ENCODE assay signal across 15 mouse cellular contexts in genomic region chr8:70012763-70013162, GRCm38 (mm10). TPM values are rescaled to one million over a fixed set of nuclear protein-coding genes. Genes with fewer than 3 reads are reported as not detected.
DNase-seq lines count a peak whose midpoint lies in the region; ATAC-seq and TF ChIP-seq lines count a peak whose summit lies in the region.
"Had no signal": no experiment of that assay in that cellular context is flagged by ENCODE, and none has a peak within 500 bp of the region (broad histone marks: within the 10 kb centered on the region; RNA-seq: fewer than 3 reads in every experiment).

No protein-coding gene starts in this region.

- no peaks in the 10 kb centered on the region for H3K9me3 ChIP-seq in hindbrain, embryonic 13.5 days
- H3K9me3 ChIP-seq in hindbrain, embryonic 10.5 days: no peaks in the 10 kb centered on the region
- H3K9me3 ChIP-seq: limb, embryonic 15.5 days had no signal

- H3K27me3 ChIP-seq in hindbrain, embryonic 13.5 days: no peaks in the 10 kb centered on the region
- H3K27me3 ChIP-seq in hindbrain, embryonic 10.5 days (ENCODE audit: insufficient read depth, poor library complexity, severe bottlenecking): no peaks in the 10 kb centered on the region
- H3K27me3 ChIP-seq in thymus, adult 2 months (ENCODE audit: control insufficient read depth, insufficient read depth, low read length): no peaks in the 10 kb centered on the region
- H3K27me3 ChIP-seq: limb, embryonic 15.5 days had no signal

- TF ChIP-seq POLR2A in thymus, adult 2 months (IDR thresholded peaks at IDR 0.05; ENCODE audit: control insufficient read depth, extremely low read depth, insufficient read depth, low read length, poor library complexity): no peak

- 0 out of 2 replicates have a peak, but pooled peaks have one; percentile 67 for ATAC-seq in hindbrain, embryonic 13.5 days (ENCODE audit: low FRiP score)

- no peak for DNase-seq in hindbrain, embryonic 10.5 days (ENCODE audit: low spot score)
- peak; percentile 18 for DNase-seq in thymus, postnatal 0 days (ENCODE audit: low spot score)
- no peak for DNase-seq in thymus, adult 2 months
- DNase-seq in induced T-regulatory cell, adult 2 months (ENCODE audit: low read depth): peak; percentile 32
- no peak for DNase-seq in c-Kit-positive CD71-positive TER-119-positive erythroid progenitor cells, embryonic 14.5 days (ENCODE audit: low spot score)
- no peak for DNase-seq in ovary, adult 18-20 months (ENCODE audit: low spot score)
- DNase-seq in ovary, postnatal 14 days (ENCODE audit: low spot score): no peak
- DNase-seq: heart, adult 18-20 months; heart, postnatal 14 days; kidney, postnatal 10 days; right cerebral cortex, adult 18-20 months; thymus, postnatal 36 days had no signal

- no peak overlapping the region for H3K4me3 ChIP-seq in hindbrain, embryonic 13.5 days
- no peak overlapping the region for H3K4me3 ChIP-seq in hindbrain, embryonic 10.5 days
- no peak overlapping the region for H3K4me3 ChIP-seq in thymus, adult 2 months (ENCODE audit: control insufficient read depth, insufficient read depth, low read length)
- H3K4me3 ChIP-seq: limb, embryonic 15.5 days had no signal

- TF ChIP-seq CTCF in thymus, adult 2 months (IDR thresholded peaks at IDR 0.05; ENCODE audit: borderline replicate concordance, control insufficient read depth, extremely low read depth, insufficient read depth, low read length, poor library complexity): no peak

- H3K9ac ChIP-seq in hindbrain, embryonic 13.5 days: no peak overlapping the region
- H3K9ac ChIP-seq: limb, embryonic 15.5 days had no signal

- no peaks in the 10 kb centered on the region for H3K4me1 ChIP-seq in hindbrain, embryonic 13.5 days (replicated peaks)
- H3K4me1 ChIP-seq in hindbrain, embryonic 10.5 days (replicated peaks): no peaks in the 10 kb centered on the region
- no peaks in the 10 kb centered on the region for H3K4me1 ChIP-seq in thymus, adult 2 months (replicated peaks; ENCODE audit: control insufficient read depth, insufficient read depth, low read length)
- H3K4me1 ChIP-seq: limb, embryonic 15.5 days had no signal

- 80% methylated on average over 1 of the region's 1 CpGs for WGBS in hindbrain, embryonic 13.5 days
- 93% methylated on average over 1 of the region's 1 CpGs for WGBS in hindbrain, embryonic 10.5 days
- 88% methylated on average over 1 of the region's 1 CpGs for WGBS in thymus, adult 2 months

- no peak overlapping the region for H3K27ac ChIP-seq in hindbrain, embryonic 13.5 days
- H3K27ac ChIP-seq in hindbrain, embryonic 10.5 days: no peak overlapping the region
- no peak overlapping the region for H3K27ac ChIP-seq in thymus, adult 2 months (ENCODE audit: control insufficient read depth, insufficient read depth, low read length)
- H3K27ac ChIP-seq: limb, embryonic 15.5 days; macrophage had no signal

- H3K4me2 ChIP-seq in hindbrain, embryonic 13.5 days: no peak overlapping the region
- H3K4me2 ChIP-seq: limb, embryonic 15.5 days had no signal

- H3K36me3 ChIP-seq in hindbrain, embryonic 13.5 days: peaks cover 21% of the 10 kb centered on the region
- H3K36me3 ChIP-seq in hindbrain, embryonic 10.5 days: peaks cover 18% of the 10 kb centered on the region
- H3K36me3 ChIP-seq in thymus, adult 2 months (ENCODE audit: control insufficient read depth, insufficient read depth, low read length): peaks cover 2% of the 10 kb centered on the region

RNA-seq across cellular contexts. Expression of gene Gatad2a, which starts 16.6 kb away (rescaled TPM):
- 25.0 and 26.6 TPM in 2 replicates for polyA plus RNA-seq in hindbrain, embryonic 13.5 days (2015; fragmentation: Nextera tagmentation; extraction: Ambion mirVana)
- 46.9 and 50.3 TPM in 2 replicates for polyA plus RNA-seq in hindbrain, embryonic 10.5 days (2016; fragmentation: Nextera tagmentation; extraction: Ambion mirVana)
- polyA plus RNA-seq in thymus, postnatal 0 days (2015; fragmentation: Nextera tagmentation; extraction: Ambion mirVana): 60.6 and 60.8 TPM in 2 replicates
- 84.5 and 116 TPM in 2 replicates for polyA plus RNA-seq in thymus, adult 2 months (2012; rRNA removed)

RNA-seq across cellular contexts. Expression of gene Mau2, which starts 29.8 kb away (rescaled TPM):
- 72.0 and 80.7 TPM in 2 replicates for polyA plus RNA-seq in hindbrain, embryonic 13.5 days (2015; fragmentation: Nextera tagmentation; extraction: Ambion mirVana)
- 62.6 and 66.8 TPM in 2 replicates for polyA plus RNA-seq in hindbrain, embryonic 10.5 days (2016; fragmentation: Nextera tagmentation; extraction: Ambion mirVana)
- polyA plus RNA-seq in thymus, postnatal 0 days (2015; fragmentation: Nextera tagmentation; extraction: Ambion mirVana): 45.2 and 50.5 TPM in 2 replicates
- polyA plus RNA-seq in thymus, adult 2 months (2012; rRNA removed): 186 and 190 TPM in 2 replicates

RNA-seq across cellular contexts. Expression of gene Sugp1, which starts 29.9 kb away (rescaled TPM):
- polyA plus RNA-seq in hindbrain, embryonic 13.5 days (2015; fragmentation: Nextera tagmentation; extraction: Ambion mirVana): 61.0 and 68.6 TPM in 2 replicates
- polyA plus RNA-seq in hindbrain, embryonic 10.5 days (2016; fragmentation: Nextera tagmentation; extraction: Ambion mirVana): 51.3 and 54.2 TPM in 2 replicates
- 40.7 and 44.3 TPM in 2 replicates for polyA plus RNA-seq in thymus, postnatal 0 days (2015; fragmentation: Nextera tagmentation; extraction: Ambion mirVana)
- 17.8 and 18.1 TPM in 2 replicates for polyA plus RNA-seq in thymus, adult 2 months (2012; rRNA removed)

RNA-seq across cellular contexts. Expression of gene Tm6sf2, which starts 60.0 kb away (rescaled TPM):
- polyA plus RNA-seq in hindbrain, embryonic 13.5 days (2015; fragmentation: Nextera tagmentation; extraction: Ambion mirVana): 1.9 TPM in 2 replicates
- 0.56 and 0.88 TPM in 2 replicates for polyA plus RNA-seq in hindbrain, embryonic 10.5 days (2016; fragmentation: Nextera tagmentation; extraction: Ambion mirVana)
- 0.43 and 0.62 TPM in 2 replicates for polyA plus RNA-seq in thymus, postnatal 0 days (2015; fragmentation: Nextera tagmentation; extraction: Ambion mirVana)
- polyA plus RNA-seq in thymus, adult 2 months (2012; rRNA removed): 5.1 and 5.9 TPM in 2 replicates

Comparison
In these comparisons a context has a peak if more than half of its experiments do, and no peak if none do; other contexts are left out.
1. DNase-seq: peak in thymus, postnatal 0 days (single experiment) and induced T-regulatory cell, adult 2 months (single experiment); none in hindbrain, embryonic 10.5 days (single experiment), thymus, adult 2 months (single experiment), c-Kit-positive CD71-positive TER-119-positive erythroid progenitor cells, embryonic 14.5 days (single experiment), ovary, adult 18-20 months (single experiment) and ovary, postnatal 14 days (single experiment).